Mouse (Mus musculus) midbrain, postnatal 0 days (tissue): ENCODE measurements around the gene Lrrc37a. TPM values are rescaled to one million over a fixed set of nuclear protein-coding genes. Genes with fewer than 3 reads are reported as not detected.
A peak's percentile ranks its signal among the peaks of the same experiment; 100 is the strongest.
"Not testable (repeated sequence)": the region's sequence is repeated elsewhere in the genome, so short reads cannot be mapped to it uniquely, and the experiment has no call there.

ENCODE experiments used
- ATAC-seq: fragments of 200-750 bp; cut with Nextera tagmentation; 2 replicates; pipeline ENCODE4 v1.8.0; 2017; ENCODE audit warnings: moderate number of reproducible peaks, mild to moderate bottlenecking, moderate TSS enrichment, moderate library complexity; ENCODE audit not compliant: low FRiP score
- DNase-seq: peaks from one replicate; pipeline ENCODE4 v3.0.0-alpha.2; 2015; ENCODE audit warnings: low spot score
- H3K27ac ChIP-seq: fragments of 300-500 bp; sonication (generic); 2 replicates; pipeline ENCODE4 v1.5.1; 2014; ENCODE audit warnings: low read depth, mild to moderate bottlenecking, low read length, mixed read lengths
- H3K27me3 ChIP-seq: fragments of 300-500 bp; sonication (generic); 2 replicates; pipeline ENCODE4 v1.6.1; 2014; ENCODE audit warnings: low read length, control low read depth, mixed read lengths; ENCODE audit not compliant: insufficient read depth
- H3K36me3 ChIP-seq: fragments of 300-500 bp; sonication (generic); 2 replicates; pipeline ENCODE4 v1.6.1; 2014; ENCODE audit warnings: low read length, control low read depth, mixed read lengths; ENCODE audit not compliant: insufficient read depth
- H3K4me1 ChIP-seq: fragments of 300-500 bp; sonication (generic); 2 replicates; pipeline ENCODE4 v1.6.1; 2014; ENCODE audit warnings: mild to moderate bottlenecking, control low read depth, antibody characterized with exemption, low read length, mixed read lengths; ENCODE audit not compliant: insufficient read depth
- H3K4me2 ChIP-seq: fragments of 300-500 bp; sonication (generic); 2 replicates; pipeline ENCODE4 v1.6.1; 2014; ENCODE audit warnings: low read depth, mild to moderate bottlenecking, low read length, mixed read lengths; ENCODE audit not compliant: poor library complexity, severe bottlenecking
- H3K4me3 ChIP-seq: fragments of 300-500 bp; sonication (generic); 2 replicates; pipeline ENCODE4 v1.5.1; 2014; ENCODE audit warnings: low read depth, mild to moderate bottlenecking, low read length, moderate library complexity
- H3K9ac ChIP-seq: fragments of 300-500 bp; sonication (generic); replicated peaks from 2 replicates; pipeline ENCODE4 v1.6.1; 2014; ENCODE audit warnings: mild to moderate bottlenecking, low read length, moderate library complexity, mixed read lengths; ENCODE audit not compliant: poor library complexity, severe bottlenecking
- H3K9me3 ChIP-seq: fragments of 300-500 bp; sonication (generic); 2 replicates; pipeline ENCODE4 v1.6.1; 2016; ENCODE audit warnings: low read length, control low read depth
- CTCF ChIP-seq: IDR thresholded peaks from 2 replicates; pipeline ENCODE4 v1.5.1; 2016; ENCODE audit warnings: antibody characterized with exemption, mild to moderate bottlenecking
- WGBS: fragments of 180-500 bp; shearing (Covaris S2); extraction: QIAGEN DNeasy Blood & Tissue Kit; methylation state at CpG from one replicate; pipeline ENCODE4 v1.1.7; 2014; 5-methylcytosine and 5-hydroxymethylcytosine counted together
- polyA plus RNA-seq: library from polyadenylated mRNA; unstranded; fragments of >200 nt; fragmentation: Nextera tagmentation; extraction: Ambion mirVana; gene quantifications from 2 replicates; pipeline ENCODE4 v1.2.1, GENCODE M21; 2015
- total RNA-seq: library from RNA; depleted of rRNA; stranded (reverse); fragments of >200 nt; gene quantifications from 2 replicates; pipeline ENCODE4 v1.2.3, GENCODE M21; 2014; rRNA removed

The Lrrc37a gene
- total RNA-seq (not detected in 2 replicates), polyA plus RNA-seq (not detected in 2 replicates)

DNA sequence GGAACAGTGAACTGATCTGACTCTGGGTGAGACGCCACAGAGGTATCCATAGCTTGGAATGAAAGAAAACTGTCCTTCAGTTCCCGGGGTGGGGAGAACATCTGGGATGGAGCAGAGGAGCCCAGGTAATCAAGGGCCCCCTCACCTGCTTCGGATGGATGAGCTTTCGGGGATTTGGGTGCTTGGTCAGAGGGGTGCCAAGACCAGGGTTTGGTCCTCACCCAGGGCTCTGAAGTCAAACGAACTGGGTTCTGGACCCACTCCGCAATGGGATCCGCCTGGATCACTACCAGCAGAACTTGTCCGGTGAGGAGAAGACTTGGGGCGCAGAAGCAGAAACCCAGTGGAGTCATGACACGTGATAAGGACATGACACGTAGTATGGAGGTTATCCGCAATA, at the start of gene Lrrc37a:
Gene Lrrc37a, minus strand, starts transcription at position 101 of the 400 bp plus-strand sequence.
- WGBS: 94% methylated on average over 12 of the region's 12 CpGs
- no peak within 1 kb of the TSS for H3K4me3 ChIP-seq
- H3K36me3 ChIP-seq: no peaks in the 10 kb centered on the region
- H3K27ac ChIP-seq: no peak within 1 kb of the TSS
- H3K27me3 ChIP-seq: no peaks in the 10 kb centered on the region; the same call in 1 of the 2 replicates
- no peaks in the 10 kb centered on the region for H3K4me1 ChIP-seq
- TF ChIP-seq CTCF: no peak
- no peak within 1 kb of the TSS for H3K4me2 ChIP-seq
- H3K9ac ChIP-seq: no peak within 1 kb of the TSS
- no peaks in the 10 kb centered on the region for H3K9me3 ChIP-seq
- ATAC-seq (no peak), DNase-seq (no peak)

DNA sequence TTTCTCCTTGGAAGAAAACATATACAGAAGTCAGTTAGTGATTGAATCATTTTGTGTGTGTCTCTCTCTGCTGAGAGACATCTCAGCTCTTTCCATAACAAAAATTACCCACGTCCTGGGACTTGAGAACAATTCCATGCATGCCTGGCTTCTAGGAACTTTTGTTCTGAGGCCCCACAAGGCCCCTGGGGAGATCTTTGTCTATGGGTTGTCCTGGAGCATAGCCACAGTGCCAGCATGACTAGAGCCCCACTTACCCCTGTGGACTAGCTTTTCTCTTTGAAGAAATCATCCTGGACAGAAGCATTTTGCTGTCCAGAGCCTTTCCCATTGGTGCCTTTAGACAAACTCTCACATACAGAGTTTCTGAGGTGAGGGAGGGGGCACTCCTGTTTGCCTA, 30.6 kb upstream of the Lrrc37a start:
- ATAC-seq, H3K27me3 ChIP-seq, H3K36me3 ChIP-seq, H3K9ac ChIP-seq, H3K4me3 ChIP-seq, H3K4me2 ChIP-seq, DNase-seq, H3K4me1 ChIP-seq, H3K9me3 ChIP-seq, H3K27ac ChIP-seq: not testable (repeated sequence)
- WGBS: 20% methylated on average over 1 of the region's 1 CpGs

DNA sequence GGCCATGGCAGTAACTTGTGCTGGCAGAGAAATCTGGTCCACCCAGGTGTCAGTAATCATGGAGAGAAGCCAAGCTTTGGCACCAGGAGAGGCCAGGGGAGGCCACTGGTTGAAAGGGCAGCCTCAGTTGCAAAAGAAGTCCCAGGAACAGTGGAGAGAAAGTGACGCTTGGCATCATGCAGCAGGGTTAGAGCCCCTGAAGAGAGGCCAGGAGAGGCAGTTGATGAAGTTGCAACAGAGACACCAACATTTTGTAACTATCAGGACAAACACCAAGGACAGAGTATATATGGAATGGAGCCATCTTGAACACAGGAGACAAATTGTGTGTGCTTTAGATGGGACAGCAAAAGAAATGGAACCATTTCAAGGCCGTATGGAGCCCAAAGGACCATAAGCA, 7.7 kb upstream of the Lrrc37a start:
- Histone ChIP-seq H3K4me2 (no peak overlapping the region), H3K36me3 (no peaks in the 10 kb centered on the region), H3K27ac (no peak overlapping the region), H3K9ac (no peak overlapping the region), H3K4me3 (no peak overlapping the region), H3K27me3 (no peaks in the 10 kb centered on the region), H3K9me3 (0 out of 2 replicates have a peak, but pooled peaks cover 5% of the 10 kb centered on the region), H3K4me1 (no peaks in the 10 kb centered on the region)
- no peak for TF ChIP-seq CTCF
- DNase-seq (no peak), ATAC-seq (no peak)
- 71% methylated on average over 2 of the region's 2 CpGs for WGBS

DNA sequence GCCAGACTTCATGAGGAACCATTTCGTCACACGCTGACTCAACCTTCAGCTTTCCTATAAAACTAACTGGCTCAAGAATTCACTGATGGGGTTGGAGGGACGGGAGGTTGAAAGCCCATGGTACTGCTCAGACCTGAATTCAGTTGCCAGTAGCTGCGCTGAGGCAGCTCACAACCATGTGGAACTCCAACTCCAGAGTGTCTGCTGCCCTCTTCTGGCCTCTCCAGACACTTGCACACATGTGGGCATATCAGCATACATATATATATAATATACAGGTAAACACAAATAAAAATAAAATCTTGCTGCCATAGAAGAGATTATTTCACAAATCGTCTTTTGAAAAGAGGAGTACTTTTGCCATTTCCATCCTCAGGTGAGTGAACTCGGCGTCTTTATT, 40.0 kb downstream of the Lrrc37a start:
- no peak overlapping the region for H3K27ac ChIP-seq
- H3K36me3 ChIP-seq: no peaks in the 10 kb centered on the region
- no peaks in the 10 kb centered on the region for H3K27me3 ChIP-seq
- no peaks in the 10 kb centered on the region for H3K9me3 ChIP-seq
- no peak for ATAC-seq
- no peak overlapping the region for H3K4me2 ChIP-seq
- no peak overlapping the region for H3K9ac ChIP-seq
- H3K4me3 ChIP-seq: no peak overlapping the region
- H3K4me1 ChIP-seq: no peaks in the 10 kb centered on the region
- WGBS: 72% methylated on average over 7 of the region's 7 CpGs
- DNase-seq: no peak
- peak; percentile 33 for TF ChIP-seq CTCF

DNA sequence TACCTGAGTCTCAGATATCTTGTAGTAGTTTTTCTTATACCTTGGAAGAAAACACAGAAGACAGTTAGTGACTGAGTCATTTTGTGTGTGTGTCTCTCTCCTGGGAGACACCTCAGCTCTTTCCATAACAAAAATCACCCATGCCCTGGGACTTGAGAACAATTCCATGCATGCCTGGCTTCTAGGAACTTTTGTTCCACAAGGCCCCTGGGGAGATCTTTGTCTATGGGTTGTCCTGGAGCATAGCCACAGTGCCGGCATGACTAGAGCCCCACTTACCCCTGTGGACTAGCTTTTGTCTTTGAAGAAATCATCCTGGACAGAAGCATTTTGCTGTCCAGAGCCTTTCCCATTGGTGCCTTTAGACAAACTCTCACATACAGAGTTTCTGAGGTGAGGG, 53.3 kb downstream of the Lrrc37a start:
- not testable (repeated sequence) for DNase-seq, H3K4me3 ChIP-seq, ATAC-seq, H3K4me1 ChIP-seq, H3K36me3 ChIP-seq, H3K4me2 ChIP-seq, H3K27ac ChIP-seq, H3K9ac ChIP-seq, H3K9me3 ChIP-seq, H3K27me3 ChIP-seq
- 23% methylated on average over 1 of the region's 1 CpGs for WGBS

DNA sequence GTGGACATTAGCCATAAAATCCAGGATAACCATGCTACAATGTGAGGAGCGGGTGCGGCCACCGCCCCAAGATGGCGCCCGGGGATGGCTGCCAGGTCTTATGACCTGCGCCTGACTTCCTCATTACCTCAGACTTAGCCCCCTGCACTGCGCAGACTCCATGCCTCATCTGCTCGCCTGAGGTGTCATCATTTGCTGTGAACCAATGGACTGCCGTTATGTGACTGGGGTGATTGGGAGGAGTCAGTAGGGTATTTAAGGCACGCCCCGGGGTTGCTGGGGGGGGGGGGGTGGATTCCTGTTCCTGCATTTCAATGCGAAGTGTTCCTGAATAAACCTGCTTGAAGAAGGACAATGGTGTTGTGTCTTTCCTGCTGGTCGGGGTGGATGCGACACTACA, 54.7 kb downstream of the Lrrc37a start:
- not testable (repeated sequence) for DNase-seq, H3K4me1 ChIP-seq
- 94% methylated on average over 14 of the region's 14 CpGs for WGBS

More for the DNA sequence above, 54.7 kb downstream of the Lrrc37a start:
- not testable (repeated sequence) for H3K27ac ChIP-seq, H3K9me3 ChIP-seq, H3K27me3 ChIP-seq, ATAC-seq, H3K36me3 ChIP-seq, H3K4me2 ChIP-seq, H3K9ac ChIP-seq, H3K4me3 ChIP-seq
